Mouse (Mus musculus): ENCODE results near the gene Prdx5.
A peak's percentile ranks its signal among the peaks of the same experiment; 100 is the strongest.

The Prdx5 gene

GRCm38 (mm10) chr19:6937541-6938465, 27.9 kb upstream of the Prdx5 start:
- peak; percentile 27 for DNase-seq (ENCODE audit: low read depth, low spot score)

- DNase-seq (ENCODE audit: low read depth, low spot score), result peak; percentile 68
These were observed 26.4 kb upstream of the Prdx5 start for GRCm38 (mm10) chr19:6936299-6936698.

- no peak for DNase-seq (ENCODE audit: low read depth, low spot score)
These were observed 24.5 kb upstream of the Prdx5 start, which contains the start of gene Kcnk4 for GRCm38 (mm10) chr19:6934195-6934977. TSS of gene Kcnk4 (minus strand) at chr19:6934515.

GRCm38 (mm10) chr19:6933436-6934194, 23.7 kb upstream of the Prdx5 start:
- peak; percentile 36 for DNase-seq (ENCODE audit: low read depth, low spot score)

- no peak for DNase-seq (ENCODE audit: low read depth, low spot score)
These were observed 23.2 kb upstream of the Prdx5 start for GRCm38 (mm10) chr19:6933102-6933435.

GRCm38 (mm10) chr19:6932018-6932417, 22.1 kb upstream of the Prdx5 start:
- peak; percentile 81 for DNase-seq (ENCODE audit: low read depth, low spot score)

- DNase-seq (ENCODE audit: low read depth, low spot score), result no peak
These were observed 21.1 kb upstream of the Prdx5 start for GRCm38 (mm10) chr19:6931002-6931401.

- no peak for DNase-seq (ENCODE audit: low read depth, low spot score)
These were observed 18.2 kb upstream of the Prdx5 start for GRCm38 (mm10) chr19:6928080-6928479.

- peak; percentile 56 for DNase-seq (ENCODE audit: low read depth, low spot score)
These were observed 16.8 kb upstream of the Prdx5 start for GRCm38 (mm10) chr19:6926559-6927255.

- peak; percentile 49 for DNase-seq (ENCODE audit: low read depth, low spot score)
These were observed 15.9 kb upstream of the Prdx5 start for GRCm38 (mm10) chr19:6925611-6926329.

- peak; percentile 62 for DNase-seq (ENCODE audit: low read depth, low spot score)
These were observed 15.3 kb upstream of the Prdx5 start, which contains the start of gene Catsperz for GRCm38 (mm10) chr19:6925307-6925573. TSS of gene Catsperz (minus strand) at chr19:6925380.

- DNase-seq (ENCODE audit: low read depth, low spot score), result peak; percentile 84
These were observed 14.8 kb upstream of the Prdx5 start for GRCm38 (mm10) chr19:6924461-6925306.

GRCm38 (mm10) chr19:6922901-6923735, 13.2 kb upstream of the Prdx5 start:
- no peak for DNase-seq (ENCODE audit: low read depth, low spot score)

- DNase-seq (ENCODE audit: low read depth, low spot score), result peak; percentile 100
These were observed 12.0 kb upstream of the Prdx5 start, which contains the start of gene Esrra for GRCm38 (mm10) chr19:6921647-6922567. TSS of gene Esrra (minus strand) at chr19:6921813.

GRCm38 (mm10) chr19:6920741-6921636, 11.1 kb upstream of the Prdx5 start:
- DNase-seq (ENCODE audit: low read depth, low spot score), result peak; percentile 87

- peak; percentile 49 for DNase-seq (ENCODE audit: low read depth, low spot score)
These were observed 10.2 kb upstream of the Prdx5 start for GRCm38 (mm10) chr19:6919876-6920740.

All from R1 (cell line).